Mouse (Mus musculus) T-helper 2 cell (primary cell): Measurements from ENCODE around the gene Fcna.

ENCODE experiments used
- in situ Hi-C: fragments of 300-600 bp; cut with MboI, MseI; formaldehyde crosslinking; loops from one replicate; pipeline ENCODE4 v1.15.1; 2025; ENCODE audit warnings: high pct_unique_total_duplicates

Gene Fcna

GRCm38 (mm10) chr2:25608671-25609070 lies 19.2 kb downstream of the Fcna start:
- in situ Hi-C loops, result no loop called here

GRCm38 (mm10) chr2:25607761-25608622 lies 19.8 kb downstream of the Fcna start, which contains the start of gene Rabl6:
TSS of gene Rabl6 (minus strand) at chr2:25608521.
- in situ Hi-C loops, result no loop called here

DNA sequence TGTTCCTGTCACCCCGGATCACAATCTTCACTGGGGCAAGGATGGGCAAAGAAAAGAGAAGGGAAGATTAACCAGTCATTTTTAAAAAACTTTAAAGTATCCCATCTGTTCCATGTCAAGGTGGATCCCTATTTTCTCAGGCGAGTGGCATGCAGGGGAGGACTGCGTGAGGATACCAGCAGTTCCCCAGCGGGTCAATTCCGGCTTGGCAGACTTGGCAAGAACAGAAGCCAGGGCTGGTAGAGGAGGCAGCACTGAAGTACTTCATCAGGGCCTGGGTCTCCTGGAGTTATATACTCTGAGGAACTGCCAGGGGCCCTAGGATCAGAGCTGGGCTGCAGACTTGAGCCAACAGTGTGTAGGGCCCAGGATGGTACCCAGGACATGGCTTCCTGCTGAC lies 25.3 kb downstream of the Fcna start:
- in situ Hi-C loops, result no loop called here

DNA sequence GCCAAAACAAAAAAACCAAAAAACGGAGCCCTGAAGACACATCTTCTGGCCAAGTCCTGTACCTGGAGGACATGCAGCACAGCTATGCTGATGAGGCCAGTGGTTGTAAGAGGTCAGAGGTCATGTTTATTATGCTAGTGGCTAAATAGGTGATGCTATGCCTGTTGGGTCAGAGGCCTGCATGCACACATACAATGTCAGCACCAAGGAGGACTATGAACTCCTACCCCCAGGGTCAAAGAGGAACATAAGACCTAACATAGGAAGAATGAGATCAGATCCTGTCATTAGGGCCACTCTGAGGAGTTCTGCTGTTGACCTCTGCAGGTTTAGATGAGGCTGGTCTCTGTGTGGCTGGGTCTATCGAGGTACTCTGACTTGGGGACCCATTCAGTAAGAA lies 27.8 kb downstream of the Fcna start:
- in situ Hi-C loops, result no loop called here

- in situ Hi-C loops, result loop anchor here (10.0 kb wide), 1 partner anchor 1446 kb away; no protein-coding TSS in a partner anchor
Observed at GRCm38 (mm10) chr2:25598749-25599148, 29.1 kb downstream of the Fcna start.

GRCm38 (mm10) chr2:25596765-25597510 lies 30.9 kb downstream of the Fcna start:
- in situ Hi-C loops, result loop anchor here (10.0 kb wide), 1 partner anchor 1448 kb away; no protein-coding TSS in a partner anchor

GRCm38 (mm10) chr2:25591863-25592262 lies 36.0 kb downstream of the Fcna start:
- in situ Hi-C loops, result loop anchor here (10.0 kb wide), 1 partner anchor 1453 kb away; no protein-coding TSS in a partner anchor

- in situ Hi-C loops, result no loop called here
Observed at GRCm38 (mm10) chr2:25588227-25588907, 39.5 kb downstream of the Fcna start.

GRCm38 (mm10) chr2:25587290-25587689 lies 40.5 kb downstream of the Fcna start:
- in situ Hi-C loops, result no loop called here

DNA sequence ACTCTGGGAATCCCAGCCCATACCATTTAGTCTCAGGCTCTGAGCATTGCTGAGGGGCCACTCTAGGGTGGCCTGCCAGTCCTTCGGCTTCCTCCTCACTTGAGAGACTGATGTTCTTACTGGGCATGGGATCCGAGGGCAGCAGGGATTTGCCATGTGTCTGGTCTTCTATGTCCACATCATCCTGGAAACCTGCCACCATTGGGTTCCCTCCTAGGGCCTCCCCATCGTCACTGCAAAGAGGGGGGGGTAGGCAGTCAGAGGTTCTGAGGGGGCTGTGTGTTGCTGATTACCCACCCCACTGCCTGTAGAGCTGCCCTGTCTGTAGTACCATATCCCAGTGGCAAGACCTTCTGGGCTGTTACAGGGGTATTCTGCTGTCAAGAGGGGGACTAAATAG lies 42.2 kb downstream of the Fcna start:
- in situ Hi-C loops, result no loop called here

DNA sequence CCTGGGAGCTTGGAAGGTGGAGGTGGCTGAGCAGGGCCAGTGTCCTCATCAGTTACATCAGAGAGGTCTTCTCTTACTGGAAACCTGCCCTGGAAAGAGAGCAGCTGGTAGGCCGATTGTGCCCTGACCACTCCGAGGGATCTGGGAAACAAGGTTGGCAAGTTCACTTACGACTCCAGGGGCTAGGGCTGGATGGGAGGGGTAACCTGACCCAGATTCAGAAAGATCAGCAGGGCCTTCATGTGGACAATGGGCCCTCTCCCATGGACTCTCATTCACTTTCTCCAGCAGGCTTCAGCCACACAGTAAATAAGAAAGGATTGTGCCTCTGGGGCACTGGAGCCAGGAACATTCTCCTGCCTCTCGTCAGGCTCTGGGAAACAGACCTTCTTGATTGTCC lies 43.0 kb downstream of the Fcna start:
- in situ Hi-C loops, result no loop called here

- in situ Hi-C loops, result no loop called here
Observed at GRCm38 (mm10) chr2:25584152-25584551, 43.7 kb downstream of the Fcna start.

DNA sequence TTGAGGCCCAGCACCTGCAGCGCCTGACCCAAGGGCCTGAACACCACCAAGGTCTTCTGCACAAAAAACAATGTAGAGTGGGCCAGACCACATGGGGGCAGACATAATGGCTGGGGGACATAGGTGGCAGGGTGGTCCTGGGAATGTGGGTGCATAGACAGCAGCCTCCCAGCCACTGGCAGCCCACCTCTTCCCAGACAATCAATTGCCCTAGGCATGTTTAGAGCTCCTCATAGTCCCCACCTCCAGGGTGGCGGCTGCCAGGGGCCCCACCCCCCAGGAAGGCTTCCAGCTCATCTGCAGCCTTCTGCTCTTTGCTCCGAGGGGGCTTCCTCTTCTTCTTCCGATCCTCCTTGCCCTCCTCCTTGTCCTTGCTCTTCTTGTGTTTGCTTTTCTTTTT lies 44.3 kb downstream of the Fcna start:
- in situ Hi-C loops, result no loop called here

GRCm38 (mm10) chr2:25583120-25583481 lies 44.7 kb downstream of the Fcna start:
- in situ Hi-C loops, result no loop called here

- in situ Hi-C loops, result no loop called here
Observed at GRCm38 (mm10) chr2:25582466-25583119, 45.2 kb downstream of the Fcna start.

- in situ Hi-C loops, result no loop called here
Observed at GRCm38 (mm10) chr2:25581901-25582301, 45.9 kb downstream of the Fcna start.

DNA sequence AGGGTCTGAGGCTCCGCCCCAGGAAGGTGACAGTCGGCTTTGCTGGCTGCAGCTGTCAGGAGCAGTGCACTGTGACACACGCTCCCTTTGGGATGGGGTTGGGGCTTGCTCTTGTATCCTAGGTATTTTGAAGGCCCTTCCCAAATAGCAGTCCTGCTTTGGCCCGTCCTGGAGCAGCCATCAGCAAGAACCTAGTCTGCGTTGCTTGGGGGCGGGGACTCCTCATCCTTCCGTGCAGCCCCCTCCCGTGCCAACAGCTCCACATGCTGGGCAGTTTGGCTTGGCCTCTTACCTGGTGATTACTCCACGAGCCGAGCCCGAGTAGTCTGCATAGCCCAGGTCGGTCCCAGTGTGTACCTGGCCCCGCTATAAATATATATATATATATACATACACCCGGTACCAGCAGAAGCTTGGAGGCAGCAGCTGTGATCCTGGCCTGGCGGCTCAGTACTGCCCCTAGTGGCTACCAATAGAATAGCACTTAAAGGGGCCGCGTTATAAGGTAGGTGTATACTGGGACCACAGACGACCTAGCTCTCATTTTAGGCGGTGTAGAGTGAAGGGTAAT lies 46.5 kb downstream of the Fcna start, which contains the start of gene Ajm1:
TSS of gene Ajm1 (minus strand) at position 464 of the 571 bp plus-strand sequence.
- in situ Hi-C loops, result no loop called here

- in situ Hi-C loops, result no loop called here
Observed at GRCm38 (mm10) chr2:25580621-25581101, 47.2 kb downstream of the Fcna start.

- in situ Hi-C loops, result no loop called here
Observed at GRCm38 (mm10) chr2:25579737-25580460, 47.9 kb downstream of the Fcna start.
